Mouse (Mus musculus): ENCODE data around the gene Vmn2r87.
"Not testable (repeated sequence)": the region's sequence is repeated elsewhere in the genome, so short reads cannot be mapped to it uniquely, and the experiment has no call there.

Gene Vmn2r87

DNA sequence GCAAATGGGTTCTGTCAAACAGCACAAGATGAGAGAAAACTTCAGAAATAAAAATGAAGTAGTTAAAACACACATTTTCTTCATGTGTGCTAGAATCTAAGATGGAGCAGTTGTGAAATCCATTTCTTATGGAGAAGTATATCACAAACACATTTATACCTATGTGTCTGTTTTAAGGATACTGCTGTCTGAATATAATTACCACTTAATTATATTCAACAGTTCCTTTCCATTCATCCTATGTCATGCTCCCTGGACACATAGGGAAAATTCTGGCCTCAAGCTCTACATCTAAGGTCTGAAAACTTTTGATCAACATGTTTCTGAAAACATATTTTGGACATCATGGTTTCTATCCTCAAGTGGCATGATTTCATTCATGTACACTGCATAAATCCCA lies at the start of gene Vmn2r87:
Gene Vmn2r87 (minus strand): TSS at position 101 of the 400 bp plus-strand sequence.
- no peak for DNase-seq (ENCODE audit: low spot score)

DNA sequence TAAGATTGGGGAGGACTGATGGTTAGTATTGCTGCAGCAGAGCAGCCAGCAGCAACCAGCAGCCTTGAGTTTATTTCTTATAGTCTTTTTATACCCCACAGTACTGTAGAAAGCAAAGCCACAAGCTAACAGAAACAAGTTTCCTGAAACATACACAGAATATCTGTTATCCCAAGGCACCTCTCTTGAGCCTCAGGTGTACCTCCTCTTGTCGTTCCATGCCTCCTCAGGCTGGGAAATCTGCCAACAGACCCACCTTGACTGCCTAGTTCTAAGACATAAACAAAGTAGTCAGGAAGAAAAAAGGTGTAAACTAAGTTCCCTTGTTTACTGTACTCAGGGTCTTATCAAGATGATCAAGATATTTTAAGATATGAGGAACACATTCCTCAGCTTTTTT lies 47.1 kb upstream of the Vmn2r87 start:
- DNase-seq (ENCODE audit: low spot score), result not testable (repeated sequence)

DNA sequence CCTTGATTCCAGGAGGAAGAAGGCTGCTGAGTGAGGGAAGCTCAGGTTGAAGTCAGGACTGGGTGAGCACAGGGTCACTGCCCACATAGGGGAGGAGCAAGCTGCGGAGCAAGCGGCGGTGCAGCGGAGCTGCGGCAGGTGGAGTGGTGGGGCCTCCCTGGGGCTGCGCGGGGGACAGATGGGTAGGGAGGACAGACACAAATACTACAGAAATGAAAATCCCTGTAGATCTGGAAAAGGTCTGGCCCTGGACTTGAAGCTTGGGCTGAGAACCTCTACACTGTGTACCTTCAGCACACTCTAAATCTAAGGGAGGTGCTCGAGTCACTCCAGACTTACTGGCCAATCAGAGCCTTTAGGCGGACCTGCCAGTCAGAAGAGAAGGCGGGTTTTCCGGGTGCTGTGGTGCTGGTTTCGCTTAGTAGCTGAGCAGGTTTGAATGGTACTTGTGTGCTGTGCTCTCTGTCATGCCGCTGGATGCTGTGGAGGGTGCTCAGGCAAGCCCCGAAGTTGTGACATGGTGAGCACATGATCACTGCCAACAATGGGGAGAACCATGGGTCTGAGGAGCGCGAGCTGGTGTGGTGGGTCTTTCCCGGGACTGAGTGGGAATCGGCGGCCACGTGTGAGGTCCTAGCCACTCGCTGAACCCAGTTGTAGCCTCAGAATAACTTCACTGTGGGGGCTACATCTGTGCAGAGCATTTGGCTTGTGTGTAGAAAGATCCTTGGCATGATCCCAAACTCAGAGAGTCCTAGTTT lies 44.9 kb upstream of the Vmn2r87 start:
- DNase-seq (ENCODE audit: low spot score), result peak; percentile 77

DNA sequence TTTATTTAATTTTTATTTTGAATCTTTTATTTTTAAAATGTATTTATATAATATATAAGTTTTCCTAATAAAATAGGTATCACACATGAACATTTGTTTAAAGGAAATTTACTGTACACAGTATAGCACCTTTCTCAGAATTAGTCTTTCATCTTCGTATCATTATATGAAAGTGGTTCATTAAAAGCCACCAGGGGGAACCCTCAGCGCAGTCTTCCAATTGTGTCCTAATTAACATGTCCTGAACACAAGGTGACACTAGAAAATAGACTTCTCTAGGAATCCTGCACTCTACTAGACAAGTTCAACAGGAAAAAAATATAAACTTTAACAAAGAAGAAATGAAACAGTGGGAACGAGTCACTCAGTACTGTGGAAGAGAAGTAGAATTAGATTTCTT lies 38.9 kb upstream of the Vmn2r87 start:
- no peak for DNase-seq (ENCODE audit: low spot score)

DNA sequence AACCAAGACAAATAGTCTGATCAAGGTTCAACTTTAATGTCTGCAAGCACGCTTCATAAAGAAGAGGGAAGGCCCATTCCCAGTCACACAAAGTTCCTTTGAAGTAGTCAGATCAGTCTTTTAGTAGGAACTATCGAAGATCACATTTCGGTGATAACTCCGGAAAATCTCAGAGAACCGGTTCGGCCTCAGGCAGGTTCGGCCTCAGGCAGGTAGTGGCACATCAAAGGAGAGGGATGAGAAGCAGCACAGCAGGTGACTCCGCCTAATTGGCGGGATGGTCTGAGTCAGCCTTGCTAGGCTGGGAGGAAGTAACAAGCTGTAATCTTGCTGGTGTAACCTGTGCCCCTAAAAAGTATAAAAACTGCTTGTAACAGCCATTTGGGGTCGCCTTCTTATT lies 30.7 kb upstream of the Vmn2r87 start:
- DNase-seq (ENCODE audit: low spot score), result no peak

DNA sequence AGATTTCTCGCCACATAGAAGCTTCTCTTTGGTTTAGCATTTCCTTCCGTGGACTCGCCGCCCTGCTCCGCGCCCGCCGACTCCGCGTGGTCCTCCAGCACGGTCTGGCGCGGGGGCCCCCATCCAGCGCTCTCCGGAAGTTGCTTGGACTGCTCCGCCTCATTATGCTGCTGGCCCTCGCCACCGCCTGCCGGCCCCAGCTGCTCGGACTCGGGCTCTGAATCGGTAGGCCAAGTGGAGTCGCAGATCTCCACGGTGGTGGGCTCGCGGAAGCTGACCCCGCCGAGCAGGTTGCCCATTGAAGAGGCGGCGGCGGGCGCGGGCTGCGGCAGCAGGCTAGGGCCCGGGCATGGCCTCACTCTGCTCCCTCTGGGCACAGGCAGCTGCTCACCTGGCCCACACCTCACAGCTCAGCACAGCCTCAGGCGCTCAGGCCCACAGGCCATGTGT lies 26.9 kb downstream of the Vmn2r87 start:
- DNase-seq (ENCODE audit: low spot score), result peak; percentile 26

DNA sequence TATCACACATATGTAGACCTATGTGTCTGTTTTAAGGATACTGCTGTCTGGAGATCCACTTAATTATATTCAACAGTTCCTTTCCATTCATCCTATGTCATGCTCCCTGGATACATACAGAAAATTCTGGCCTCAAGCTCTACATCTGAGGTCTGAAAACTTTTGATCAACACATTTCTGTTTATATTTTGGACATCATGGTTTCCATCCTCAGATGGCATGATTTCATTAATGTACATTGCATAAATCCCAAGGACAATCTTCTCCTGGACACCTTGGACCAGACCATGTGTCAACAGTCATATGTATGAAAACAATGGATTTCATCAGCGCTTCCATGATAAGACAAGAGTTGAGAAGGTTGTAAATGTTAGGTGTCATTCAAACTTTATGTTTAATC lies 41.2 kb downstream of the Vmn2r87 start, which contains the start of gene Vmn2r86:
Gene Vmn2r86 (minus strand): TSS at position 101 of the 400 bp plus-strand sequence.
- DNase-seq (ENCODE audit: low spot score), result not testable (repeated sequence)

DNA sequence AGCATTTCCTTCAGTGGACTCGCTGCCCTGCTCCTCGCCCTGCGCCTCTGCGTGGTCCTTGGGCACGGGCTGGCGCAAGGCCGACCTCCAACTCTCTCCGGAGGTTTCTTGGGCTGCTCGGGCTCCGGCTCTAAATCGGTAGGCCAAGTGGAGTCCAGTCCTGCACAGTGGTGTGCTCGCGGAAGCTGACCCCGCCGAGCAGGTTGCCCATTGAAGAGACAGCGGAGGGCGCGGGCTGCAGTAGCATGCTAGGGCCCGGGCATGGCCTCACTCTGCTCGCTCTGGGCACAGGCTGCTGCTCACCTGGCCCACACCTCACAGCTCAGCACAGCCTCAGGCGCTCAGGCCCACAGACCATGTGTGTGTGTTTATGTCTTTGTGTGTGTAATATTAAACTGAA lies 52.4 kb downstream of the Vmn2r87 start:
- peak; percentile 9 for DNase-seq (ENCODE audit: low spot score)

DNA sequence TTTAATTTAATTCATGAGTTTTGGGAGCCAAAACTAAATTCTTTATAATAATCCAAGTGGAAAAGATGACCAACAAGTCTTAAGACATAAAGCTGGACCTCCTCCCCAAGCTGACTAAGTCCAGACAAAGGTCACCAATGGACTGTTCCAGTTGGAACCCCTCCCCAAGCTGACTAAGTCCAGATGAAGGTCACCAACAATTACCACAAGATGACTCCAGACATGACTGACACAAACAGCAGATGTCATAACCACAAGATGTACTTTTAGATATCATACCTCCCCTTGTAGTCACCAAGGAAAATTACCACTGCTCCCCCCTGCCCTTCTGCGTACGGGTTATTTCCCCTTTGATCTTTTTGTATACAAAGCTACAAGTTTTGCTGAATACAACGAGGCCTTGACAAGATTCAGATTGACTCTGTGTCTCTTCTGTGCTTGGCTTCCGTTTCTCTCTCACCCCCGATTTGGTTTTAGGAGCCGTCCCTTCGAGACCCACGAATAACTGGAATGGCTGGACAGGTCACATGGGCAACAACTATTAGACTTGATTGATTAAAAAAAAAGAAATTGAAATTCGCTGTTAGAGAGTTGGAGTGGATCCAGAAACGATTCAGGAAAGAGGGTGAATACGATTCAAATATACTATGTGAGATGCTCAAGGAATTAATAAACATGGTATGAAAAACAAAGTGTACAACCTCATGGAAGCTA lies 62.9 kb downstream of the Vmn2r87 start:
- DNase-seq (ENCODE audit: low spot score), result not testable (repeated sequence)

DNA sequence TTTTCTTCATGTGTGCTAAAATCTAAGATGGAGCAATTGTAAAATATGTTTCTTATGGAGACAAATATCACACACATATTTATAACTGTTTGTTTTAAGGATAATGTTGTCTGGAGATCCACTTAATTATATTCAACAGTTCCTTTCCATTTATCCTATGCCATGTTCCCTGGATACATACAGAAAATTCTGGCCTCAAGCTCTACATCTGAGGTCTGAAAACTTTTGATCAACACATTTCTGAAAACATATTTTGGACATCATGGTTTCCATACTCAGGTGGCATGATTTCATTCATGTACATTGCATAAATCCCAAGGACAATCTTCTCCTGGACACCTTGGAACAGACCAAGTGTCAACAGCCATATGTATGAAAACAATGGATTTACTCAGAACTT lies 67.6 kb downstream of the Vmn2r87 start, which contains the start of gene Vmn2r85:
Gene Vmn2r85 (minus strand): TSS at position 101 of the 400 bp plus-strand sequence.
- DNase-seq (ENCODE audit: low spot score), result not testable (repeated sequence)

DNA sequence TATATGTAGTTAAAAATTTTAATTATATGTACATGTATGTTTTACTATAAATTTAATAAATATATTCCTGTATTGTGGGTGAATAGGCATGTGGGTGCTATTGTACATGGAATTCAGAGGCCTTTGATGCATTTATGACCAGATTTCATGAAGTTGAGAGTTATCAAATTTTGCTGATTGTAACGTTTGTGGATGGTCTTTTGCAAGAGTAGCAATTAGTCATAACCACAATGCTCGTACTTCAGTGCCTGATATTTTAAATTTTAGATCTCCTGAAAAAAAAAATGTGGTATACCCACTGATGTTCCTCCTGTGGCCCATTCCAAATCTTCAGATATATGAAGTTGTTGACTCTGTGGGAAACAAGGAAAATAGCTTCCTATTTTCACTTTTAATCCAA lies 74.8 kb downstream of the Vmn2r87 start:
- not testable (repeated sequence) for DNase-seq (ENCODE audit: low spot score)

Measured in testis, postnatal 14 days (tissue).